Mouse (Mus musculus): ENCODE measurements around the gene Slfn4. TPM values are rescaled to one million over a fixed set of nuclear protein-coding genes. Genes with fewer than 3 reads are reported as not detected.

Slfn4 gene
- total RNA-seq (2023): 0.24 to 0.34 TPM (median 0.26 TPM) in 3 of 4 replicates, not detected in the other

GRCm38 (mm10) chr11:83174948-83175539, at the start of gene Slfn4:
TSS of gene Slfn4 (plus strand) at chr11:83175186.

GRCm38 (mm10) chr11:83191134-83191893, 16.3 kb downstream of the Slfn4 start, which contains the start of gene Slfn3:
TSS of gene Slfn3 (plus strand) at chr11:83191330.

Other genes starting within 250 kb of the Slfn4 start
- 15.1 to 17.7 TPM (median 17.3 TPM) in 4 replicates for gene Slfn5, start 223.8 kb upstream of the Slfn4 start, total RNA-seq (2023)
- 19.1 to 24.7 TPM (median 21.2 TPM) in 4 replicates for gene Slfn9, start 183.4 kb upstream of the Slfn4 start, total RNA-seq (2023)
- gene Slfn8, start 154.4 kb upstream of the Slfn4 start, total RNA-seq (2023): 33.0 to 46.2 TPM (median 37.1 TPM) in 4 replicates
- gene Slfn2, start 110.1 kb upstream of the Slfn4 start, total RNA-seq (2023): 78.5 to 85.0 TPM (median 80.5 TPM) in 4 replicates
- 0.60 to 1.0 TPM (median 0.82 TPM) in 4 replicates for gene Slfn1, start 58.3 kb upstream of the Slfn4 start, total RNA-seq (2023)
- 1.7 to 3.0 TPM (median 2.1 TPM) in 4 replicates for gene Slfn3, start 16.1 kb downstream of the Slfn4 start, total RNA-seq (2023)
- gene Slfn14, start 111.5 kb downstream of the Slfn4 start, total RNA-seq (2023): not detected in 4 replicates
- 130 to 153 TPM (median 142 TPM) in 4 replicates for gene Ap2b1, start 123.8 kb downstream of the Slfn4 start, total RNA-seq (2023)
- gene Pex12, start 127.4 kb downstream of the Slfn4 start, total RNA-seq (2023): 12.6 to 15.2 TPM (median 14.1 TPM) in 4 replicates
- 0.79 to 1.2 TPM (median 0.90 TPM) in 4 replicates for gene Rasl10b, start 234.0 kb downstream of the Slfn4 start, total RNA-seq (2023)

Data from B cell, adult 62 days (primary cell).